Mouse (Mus musculus): Measurements from ENCODE around the gene Acp7. TPM values are rescaled to one million over a fixed set of nuclear protein-coding genes. Genes with fewer than 3 reads are reported as not detected.

Gene Acp7
- polyA plus RNA-seq (2014; fragmentation: Illumina TruSeq; extraction: RNeasy Lipid Tissue Mini Kit (QIAGEN cat#74804); ENCODE audit: low read depth, low replicate concordance): not detected

GRCm38 (mm10) chr7:28631073-28631472 is at the start of gene Acp7:
Acp7 (minus strand) TSS chr7:28631332.

DNA sequence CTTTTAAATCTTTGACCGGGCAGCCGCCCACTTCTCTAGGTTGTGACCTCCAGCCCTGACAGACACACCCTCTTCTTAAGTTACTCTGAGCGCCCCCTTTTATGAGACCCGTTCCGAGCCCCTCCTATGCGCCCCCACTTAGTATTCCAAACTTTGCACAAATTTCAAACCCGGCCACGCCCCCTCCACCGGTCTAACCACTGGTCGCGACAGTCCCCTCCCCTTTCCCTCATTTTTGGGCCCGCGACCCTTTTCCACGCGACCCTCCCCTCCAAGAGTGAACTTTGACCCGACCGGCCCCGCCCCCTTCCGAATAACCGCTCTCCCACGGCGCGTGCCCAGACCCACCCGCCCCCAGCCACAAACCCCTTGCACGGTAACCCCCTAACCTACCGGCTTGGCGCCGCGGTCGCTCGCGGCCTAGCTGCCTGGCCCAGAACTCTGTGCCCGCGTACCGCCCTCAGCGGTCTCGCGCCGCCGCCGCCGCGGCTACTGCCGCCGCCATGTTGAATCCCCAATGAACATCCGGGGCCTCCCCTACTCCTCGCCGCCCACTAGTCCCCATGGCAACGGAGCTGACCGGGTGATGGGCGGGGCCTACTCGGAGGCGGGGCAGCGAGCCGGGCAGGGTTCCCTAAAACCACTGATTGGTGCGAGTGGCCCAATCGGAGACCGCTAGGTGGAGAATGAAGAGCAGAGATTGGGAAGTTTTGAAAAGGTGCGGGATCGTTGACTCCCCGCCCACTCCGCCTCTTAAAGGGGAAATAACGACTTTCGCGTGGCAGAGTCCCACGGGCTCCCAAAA is 33.3 kb downstream of the Acp7 start, which contains the start of the genes Samd4b and Pak4:
Gene Samd4b (minus strand): TSS at position 503 of the 805 bp plus-strand sequence.
Gene Pak4 (minus strand): TSS at position 544 of the 805 bp plus-strand sequence.

Other genes with a start within 250 kb of the Acp7 start
- 1.7 TPM for gene Med29, start 238.6 kb downstream of the Acp7 start, polyA plus RNA-seq (2014; fragmentation: Illumina TruSeq; extraction: RNeasy Lipid Tissue Mini Kit (QIAGEN cat#74804); ENCODE audit: low read depth, low replicate concordance)
- gene Paf1, start 238.4 kb downstream of the Acp7 start, polyA plus RNA-seq (2014; fragmentation: Illumina TruSeq; extraction: RNeasy Lipid Tissue Mini Kit (QIAGEN cat#74804); ENCODE audit: low read depth, low replicate concordance): 27.4 TPM
- gene Gmfg, start 193.9 kb downstream of the Acp7 start, polyA plus RNA-seq (2014; fragmentation: Illumina TruSeq; extraction: RNeasy Lipid Tissue Mini Kit (QIAGEN cat#74804); ENCODE audit: low read depth, low replicate concordance): 8.5 TPM
- gene Lrfn1, start 179.4 kb downstream of the Acp7 start, polyA plus RNA-seq (2014; fragmentation: Illumina TruSeq; extraction: RNeasy Lipid Tissue Mini Kit (QIAGEN cat#74804); ENCODE audit: low read depth, low replicate concordance): not detected
- gene Ifnl2, start 120.9 kb downstream of the Acp7 start, polyA plus RNA-seq (2014; fragmentation: Illumina TruSeq; extraction: RNeasy Lipid Tissue Mini Kit (QIAGEN cat#74804); ENCODE audit: low read depth, low replicate concordance): not detected
- not detected for gene Ifnl3, start 108.5 kb downstream of the Acp7 start, polyA plus RNA-seq (2014; fragmentation: Illumina TruSeq; extraction: RNeasy Lipid Tissue Mini Kit (QIAGEN cat#74804); ENCODE audit: low read depth, low replicate concordance)
- not detected for gene Sycn, start 90.4 kb downstream of the Acp7 start, polyA plus RNA-seq (2014; fragmentation: Illumina TruSeq; extraction: RNeasy Lipid Tissue Mini Kit (QIAGEN cat#74804); ENCODE audit: low read depth, low replicate concordance)
- gene Nccrp1, start 84.1 kb downstream of the Acp7 start, polyA plus RNA-seq (2014; fragmentation: Illumina TruSeq; extraction: RNeasy Lipid Tissue Mini Kit (QIAGEN cat#74804); ENCODE audit: low read depth, low replicate concordance): not detected
- 3.5 TPM for gene Samd4b, start 33.2 kb downstream of the Acp7 start, polyA plus RNA-seq (2014; fragmentation: Illumina TruSeq; extraction: RNeasy Lipid Tissue Mini Kit (QIAGEN cat#74804); ENCODE audit: low read depth, low replicate concordance)
- 0.82 TPM for gene Pak4, start 33.1 kb downstream of the Acp7 start, polyA plus RNA-seq (2014; fragmentation: Illumina TruSeq; extraction: RNeasy Lipid Tissue Mini Kit (QIAGEN cat#74804); ENCODE audit: low read depth, low replicate concordance)
- gene Fbxo27, start 61.5 kb upstream of the Acp7 start, polyA plus RNA-seq (2014; fragmentation: Illumina TruSeq; extraction: RNeasy Lipid Tissue Mini Kit (QIAGEN cat#74804); ENCODE audit: low read depth, low replicate concordance): not detected
- gene Fbxo17, start 85.5 kb upstream of the Acp7 start, polyA plus RNA-seq (2014; fragmentation: Illumina TruSeq; extraction: RNeasy Lipid Tissue Mini Kit (QIAGEN cat#74804); ENCODE audit: low read depth, low replicate concordance): 0.32 TPM
- 34.0 TPM for gene Mrps12, start 110.5 kb upstream of the Acp7 start, polyA plus RNA-seq (2014; fragmentation: Illumina TruSeq; extraction: RNeasy Lipid Tissue Mini Kit (QIAGEN cat#74804); ENCODE audit: low read depth, low replicate concordance)
- gene Sars2, start 110.7 kb upstream of the Acp7 start, polyA plus RNA-seq (2014; fragmentation: Illumina TruSeq; extraction: RNeasy Lipid Tissue Mini Kit (QIAGEN cat#74804); ENCODE audit: low read depth, low replicate concordance): 0.34 TPM
- gene Ccer2, start 124.8 kb upstream of the Acp7 start, polyA plus RNA-seq (2014; fragmentation: Illumina TruSeq; extraction: RNeasy Lipid Tissue Mini Kit (QIAGEN cat#74804); ENCODE audit: low read depth, low replicate concordance): not detected
- 16.0 TPM for gene Sirt2, start 135.4 kb upstream of the Acp7 start, polyA plus RNA-seq (2014; fragmentation: Illumina TruSeq; extraction: RNeasy Lipid Tissue Mini Kit (QIAGEN cat#74804); ENCODE audit: low read depth, low replicate concordance)
- gene Nfkbib, start 136.2 kb upstream of the Acp7 start, polyA plus RNA-seq (2014; fragmentation: Illumina TruSeq; extraction: RNeasy Lipid Tissue Mini Kit (QIAGEN cat#74804); ENCODE audit: low read depth, low replicate concordance): 1.1 TPM
- 0.48 TPM for gene Rinl, start 157.6 kb upstream of the Acp7 start, polyA plus RNA-seq (2014; fragmentation: Illumina TruSeq; extraction: RNeasy Lipid Tissue Mini Kit (QIAGEN cat#74804); ENCODE audit: low read depth, low replicate concordance)
- 104 TPM for gene Hnrnpl, start 177.2 kb upstream of the Acp7 start, polyA plus RNA-seq (2014; fragmentation: Illumina TruSeq; extraction: RNeasy Lipid Tissue Mini Kit (QIAGEN cat#74804); ENCODE audit: low read depth, low replicate concordance)
- gene Ech1, start 193.9 kb upstream of the Acp7 start, polyA plus RNA-seq (2014; fragmentation: Illumina TruSeq; extraction: RNeasy Lipid Tissue Mini Kit (QIAGEN cat#74804); ENCODE audit: low read depth, low replicate concordance): 59.4 TPM
- gene Lgals4, start 202.5 kb upstream of the Acp7 start, polyA plus RNA-seq (2014; fragmentation: Illumina TruSeq; extraction: RNeasy Lipid Tissue Mini Kit (QIAGEN cat#74804); ENCODE audit: low read depth, low replicate concordance): 6.6 TPM
- gene Lgals7, start 232.5 kb upstream of the Acp7 start, polyA plus RNA-seq (2014; fragmentation: Illumina TruSeq; extraction: RNeasy Lipid Tissue Mini Kit (QIAGEN cat#74804); ENCODE audit: low read depth, low replicate concordance): not detected